Mouse (Mus musculus) neural tube, embryonic 11.5 days (tissue): ENCODE results near the gene Cdk12. TPM values are rescaled to one million over a fixed set of nuclear protein-coding genes. Genes with fewer than 3 reads are reported as not detected.
A peak's percentile ranks its signal among the peaks of the same experiment; 100 is the strongest.

Source experiments
- ATAC-seq: fragments of 200-750 bp; cut with Nextera tagmentation; 2 replicates; pipeline ENCODE4 v1.8.0; 2017; ENCODE audit warnings: moderate number of reproducible peaks, mild to moderate bottlenecking, moderate TSS enrichment, moderate library complexity; ENCODE audit not compliant: insufficient read depth, low FRiP score, low TSS enrichment
- DNase-seq: peaks from one replicate; pipeline ENCODE4 v3.0.0-alpha.2; 2015; ENCODE audit warnings: low spot score
- H3K27ac ChIP-seq: fragments of 300-500 bp; sonication (generic); 2 replicates; pipeline ENCODE4 v1.5.1; 2014; ENCODE audit warnings: low read depth, mild to moderate bottlenecking, low read length
- H3K27me3 ChIP-seq: fragments of 300-500 bp; sonication (generic); 2 replicates; pipeline ENCODE4 v1.6.1; 2014; ENCODE audit warnings: mild to moderate bottlenecking, low read length, mixed read lengths; ENCODE audit not compliant: control insufficient read depth, insufficient read depth
- H3K36me3 ChIP-seq: fragments of 300-500 bp; sonication (generic); 2 replicates; pipeline ENCODE4 v1.6.1; 2014; ENCODE audit warnings: mild to moderate bottlenecking, low read length, moderate library complexity, mixed read lengths; ENCODE audit not compliant: control insufficient read depth, insufficient read depth
- H3K4me1 ChIP-seq: fragments of 300-500 bp; sonication (generic); 2 replicates; pipeline ENCODE4 v1.6.1; 2014; ENCODE audit warnings: low read length, mixed read lengths; ENCODE audit not compliant: control insufficient read depth, insufficient read depth
- H3K4me2 ChIP-seq: fragments of 300-500 bp; sonication (generic); 2 replicates; pipeline ENCODE4 v1.6.1; 2014; ENCODE audit warnings: low read depth, mild to moderate bottlenecking, moderate library complexity
- H3K4me3 ChIP-seq: fragments of 300-500 bp; sonication (generic); 2 replicates; pipeline ENCODE4 v1.5.1; 2014; ENCODE audit warnings: low read depth, low read length
- H3K9ac ChIP-seq: fragments of 300-500 bp; sonication (generic); 2 replicates; pipeline ENCODE4 v1.6.1; 2014; ENCODE audit warnings: mild to moderate bottlenecking, low read length
- H3K9me3 ChIP-seq: fragments of 300-500 bp; sonication (generic); 2 replicates; pipeline ENCODE4 v1.6.1; 2016; ENCODE audit warnings: low read length; ENCODE audit not compliant: control insufficient read depth
- WGBS: fragments of 180-500 bp; shearing (Covaris S2); extraction: QIAGEN DNeasy Blood & Tissue Kit; methylation state at CpG from one replicate; pipeline ENCODE4 v1.1.7; 2014; 5-methylcytosine and 5-hydroxymethylcytosine counted together
- polyA plus RNA-seq: library from polyadenylated mRNA; unstranded; fragments of >200 nt; fragmentation: Nextera tagmentation; extraction: Ambion mirVana; gene quantifications from 2 replicates; pipeline ENCODE4 v1.2.1, GENCODE M21; 2014

Cdk12 gene
- polyA plus RNA-seq, 1 experiment from 2014 or later = 13.1 TPM

GRCm38 (mm10) chr11:98321677-98322003, 118.8 kb downstream of the Cdk12 start:
- 5% methylated on average over 5 of the region's 5 CpGs for WGBS
- peaks cover 98% of the 10 kb centered on the region for H3K27me3 ChIP-seq
- no peak overlapping the region for H3K4me2 ChIP-seq
- ATAC-seq (no peak), DNase-seq (no peak)
- no peak overlapping the region for H3K9ac ChIP-seq
- no peaks in the 10 kb centered on the region for H3K9me3 ChIP-seq
- no peak overlapping the region for H3K4me3 ChIP-seq
- no peak overlapping the region for H3K27ac ChIP-seq
- no peaks in the 10 kb centered on the region for H3K36me3 ChIP-seq
- H3K4me1 ChIP-seq = no peaks in the 10 kb centered on the region

- no peaks in the 10 kb centered on the region for H3K36me3 ChIP-seq
- WGBS = 0% methylated on average over 1 of the region's 1 CpGs
- no peak overlapping the region for H3K9ac ChIP-seq
- H3K4me1 ChIP-seq = no peaks in the 10 kb centered on the region
- no peak overlapping the region for H3K27ac ChIP-seq
- no peak overlapping the region for H3K4me2 ChIP-seq
- no peak overlapping the region for H3K4me3 ChIP-seq
- peaks cover 98% of the 10 kb centered on the region for H3K27me3 ChIP-seq
- DNase-seq (peak; percentile 15), ATAC-seq (no peak)
- H3K9me3 ChIP-seq = no peaks in the 10 kb centered on the region
Measured at GRCm38 (mm10) chr11:98322159-98322558, 119.3 kb downstream of the Cdk12 start.

- Histone ChIP-seq H3K4me3 (no peak overlapping the region), H3K9me3 (no peaks in the 10 kb centered on the region), H3K36me3 (no peaks in the 10 kb centered on the region), H3K27me3 (peaks cover 98% of the 10 kb centered on the region), H3K27ac (no peak overlapping the region), H3K4me2 (no peak overlapping the region), H3K4me1 (peaks cover 7% of the 10 kb centered on the region), H3K9ac (no peak overlapping the region)
- ATAC-seq (no peak), DNase-seq (peak; percentile 9)
- WGBS = under 1% methylated on average over 9 of the region's 10 CpGs
Measured at GRCm38 (mm10) chr11:98323136-98323866, 120.4 kb downstream of the Cdk12 start.

GRCm38 (mm10) chr11:98323933-98324332, 121.1 kb downstream of the Cdk12 start:
- Histone ChIP-seq H3K4me1 (peaks cover 9% of the 10 kb centered on the region), H3K4me3 (no peak overlapping the region), H3K27ac (no peak overlapping the region), H3K4me2 (no peak overlapping the region), H3K9ac (no peak overlapping the region), H3K9me3 (no peaks in the 10 kb centered on the region), H3K27me3 (peaks cover 98% of the 10 kb centered on the region), H3K36me3 (no peaks in the 10 kb centered on the region)
- no peak for ATAC-seq
- 1% methylated on average over 9 of the region's 9 CpGs for WGBS
- peak; percentile 49 for DNase-seq

- Histone ChIP-seq H3K27ac (no peak overlapping the region), H3K9ac (no peak overlapping the region), H3K4me3 (no peak overlapping the region), H3K4me2 (no peak overlapping the region), H3K27me3 (peaks cover 98% of the 10 kb centered on the region), H3K4me1 (peaks cover 9% of the 10 kb centered on the region), H3K36me3 (no peaks in the 10 kb centered on the region), H3K9me3 (no peaks in the 10 kb centered on the region)
- DNase-seq = no peak
- no peak for ATAC-seq
- WGBS = 3% methylated on average over 14 of the region's 14 CpGs
Measured at GRCm38 (mm10) chr11:98325191-98325820, 122.4 kb downstream of the Cdk12 start.

- ATAC-seq = no peak
- Histone ChIP-seq H3K36me3 (no peaks in the 10 kb centered on the region), H3K27me3 (peaks cover 98% of the 10 kb centered on the region), H3K4me2 (no peak overlapping the region), H3K9me3 (no peaks in the 10 kb centered on the region), H3K27ac (no peak overlapping the region), H3K4me1 (peaks cover 9% of the 10 kb centered on the region), H3K4me3 (no peak overlapping the region), H3K9ac (no peak overlapping the region)
- no peak for DNase-seq
- WGBS = 1% methylated on average over 22 of the region's 22 CpGs
Measured at GRCm38 (mm10) chr11:98325821-98326218, 123.0 kb downstream of the Cdk12 start.

GRCm38 (mm10) chr11:98326741-98327135, 123.9 kb downstream of the Cdk12 start:
- Histone ChIP-seq H3K9ac (no peak overlapping the region), H3K27me3 (peaks cover 97% of the 10 kb centered on the region), H3K27ac (no peak overlapping the region), H3K4me1 (peaks cover 9% of the 10 kb centered on the region), H3K36me3 (no peaks in the 10 kb centered on the region), H3K9me3 (no peaks in the 10 kb centered on the region), H3K4me3 (no peak overlapping the region; the same call in 1 of the 2 replicates), H3K4me2 (peak overlapping the region; percentile 8; the same call in 1 of the 2 replicates)
- no peak for DNase-seq
- no peak for ATAC-seq
- WGBS = under 1% methylated on average over 19 of the region's 19 CpGs

- Histone ChIP-seq H3K27me3 (peaks cover 95% of the 10 kb centered on the region), H3K4me2 (peak overlapping the region; percentile 8; the same call in 1 of the 2 replicates), H3K4me3 (peak overlapping the region; percentile 21), H3K9ac (no peak overlapping the region), H3K4me1 (peaks cover 9% of the 10 kb centered on the region), H3K27ac (no peak overlapping the region), H3K9me3 (no peaks in the 10 kb centered on the region), H3K36me3 (no peaks in the 10 kb centered on the region)
- no peak for ATAC-seq
- peak; percentile 59 for DNase-seq
- under 1% methylated on average over 97 of the region's 97 CpGs for WGBS
Measured at GRCm38 (mm10) chr11:98327136-98328030, 124.5 kb downstream of the Cdk12 start.
